Mouse (Mus musculus) neutrophil, adult 65 days (primary cell): ENCODE data around the gene Tmem89. TPM values are rescaled to one million over a fixed set of nuclear protein-coding genes. Genes with fewer than 3 reads are reported as not detected.

Experiments used
- total RNA-seq: library from RNA; stranded (reverse); gene quantifications from 2 replicates; pipeline ENCODE4 v1.2.4, GENCODE M21; 2023

The Tmem89 gene
- not detected in 2 replicates for total RNA-seq

GRCm38 (mm10) chr9:108914491-108914890 lies at the start of gene Tmem89:
Tmem89 (plus strand) TSS chr9:108914619.

GRCm38 (mm10) chr9:108936418-108937364 lies 22.3 kb downstream of the Tmem89 start, which contains the start of gene Uqcrc1:
Uqcrc1 (plus strand) TSS chr9:108936633.

DNA sequence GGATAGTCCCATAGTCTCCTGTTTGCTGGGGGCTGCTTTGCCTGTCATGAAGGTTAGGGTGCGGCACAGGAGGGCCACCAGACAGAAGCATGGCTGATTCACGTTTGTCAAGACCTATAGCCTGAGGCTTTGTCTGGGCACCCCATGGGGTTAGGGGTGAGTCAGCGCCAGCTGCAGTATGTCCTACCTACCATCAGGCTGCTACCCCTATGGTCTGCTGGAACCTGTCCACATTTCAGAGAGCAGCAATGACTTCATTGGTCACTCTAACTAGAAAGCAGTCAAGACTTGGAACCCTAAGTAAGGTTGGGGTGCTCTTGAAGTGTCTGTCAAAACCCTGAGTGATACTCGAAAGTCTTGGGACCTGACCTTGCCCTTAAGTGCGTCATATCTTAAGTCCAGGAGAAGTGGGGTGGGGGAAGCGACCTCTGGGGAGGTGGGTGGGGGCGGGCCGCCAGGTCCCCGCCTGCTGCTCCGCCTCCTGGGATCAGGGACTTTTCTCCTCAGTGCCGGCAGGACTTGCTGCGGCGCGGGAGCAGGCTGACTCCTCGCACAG lies 38.7 kb downstream of the Tmem89 start, which contains the start of gene Col7a1:
TSS of gene Col7a1 (plus strand) at position 506 of the 556 bp plus-strand sequence.

Other genes with a start within 250 kb of the Tmem89 start
- 10.8 and 13.2 TPM in 2 replicates for gene Prkar2a, start 225.3 kb upstream of the Tmem89 start, total RNA-seq
- gene Ip6k2, start 130.8 kb upstream of the Tmem89 start, total RNA-seq, result 41.5 and 54.6 TPM in 2 replicates
- gene Nckipsd, start 106.3 kb upstream of the Tmem89 start, total RNA-seq, result 6.0 and 8.7 TPM in 2 replicates
- gene Celsr3, start 88.3 kb upstream of the Tmem89 start, total RNA-seq, result 78.0 and 149 TPM in 2 replicates
- 8.0 and 8.1 TPM in 2 replicates for gene Slc26a6, start 61.3 kb upstream of the Tmem89 start, total RNA-seq
- 139 and 161 TPM in 2 replicates for gene Uqcrc1, start 22.0 kb downstream of the Tmem89 start, total RNA-seq
- 4.3 and 4.7 TPM in 2 replicates for gene Col7a1, start 39.0 kb downstream of the Tmem89 start, total RNA-seq
- not detected in 2 replicates for gene Ucn2, start 71.4 kb downstream of the Tmem89 start, total RNA-seq
- gene Pfkfb4, start 77.2 kb downstream of the Tmem89 start, total RNA-seq, result 177 and 195 TPM in 2 replicates
- gene Shisa5, start 123.9 kb downstream of the Tmem89 start, total RNA-seq, result 139 and 214 TPM in 2 replicates
- 24.9 and 35.0 TPM in 2 replicates for gene Trex1, start 145.1 kb downstream of the Tmem89 start, total RNA-seq
- 11.8 and 17.5 TPM in 2 replicates for gene Atrip, start 159.5 kb downstream of the Tmem89 start, total RNA-seq
- gene Ccdc51, start 167.9 kb downstream of the Tmem89 start, total RNA-seq, result 2.9 and 3.1 TPM in 2 replicates
- 194 and 223 TPM in 2 replicates for gene Tma7, start 168.0 kb downstream of the Tmem89 start, total RNA-seq
- 0.73 TPM in 1 of 2 replicates, not detected in the other for gene Plxnb1, start 180.8 kb downstream of the Tmem89 start, total RNA-seq
- not detected in 2 replicates for gene Fbxw21, start 247.4 kb downstream of the Tmem89 start, total RNA-seq